Mouse (Mus musculus) E14TG2a.4 (cell line): Measurements from ENCODE around the gene Zdhhc3.

Source experiments
- CTCF ChIP-seq: conservative IDR thresholded peaks from 2 replicates; pipeline ENCODE4 v1.5.1; 2014; ENCODE audit warnings: low read length
- NANOG ChIP-seq: IDR thresholded peaks from 2 replicates; pipeline ENCODE4 v1.6.1; 2014; ENCODE audit warnings: borderline replicate concordance, low read length, mixed read lengths

- no peak for TF ChIP-seq CTCF
- TF ChIP-seq NANOG, result no peak
Measured at GRCm38 (mm10) chr9:123107186-123107585, 5.8 kb downstream of the Zdhhc3 start.
